Mouse (Mus musculus) c-Kit-positive CD71-negative TER-119-negative erythroid progenitor cells, embryonic 14.5 days (primary cell): ENCODE data around the gene Nxf1.
A peak's percentile ranks its signal among the peaks of the same experiment; 100 is the strongest.
"Not testable (repeated sequence)": the region's sequence is repeated elsewhere in the genome, so short reads cannot be mapped to it uniquely, and the experiment has no call there.

Source experiments
- DNase-seq: peaks from one replicate; pipeline ENCODE4 v3.0.0-alpha.2; 2013; ENCODE audit warnings: low read depth

Gene Nxf1

DNA sequence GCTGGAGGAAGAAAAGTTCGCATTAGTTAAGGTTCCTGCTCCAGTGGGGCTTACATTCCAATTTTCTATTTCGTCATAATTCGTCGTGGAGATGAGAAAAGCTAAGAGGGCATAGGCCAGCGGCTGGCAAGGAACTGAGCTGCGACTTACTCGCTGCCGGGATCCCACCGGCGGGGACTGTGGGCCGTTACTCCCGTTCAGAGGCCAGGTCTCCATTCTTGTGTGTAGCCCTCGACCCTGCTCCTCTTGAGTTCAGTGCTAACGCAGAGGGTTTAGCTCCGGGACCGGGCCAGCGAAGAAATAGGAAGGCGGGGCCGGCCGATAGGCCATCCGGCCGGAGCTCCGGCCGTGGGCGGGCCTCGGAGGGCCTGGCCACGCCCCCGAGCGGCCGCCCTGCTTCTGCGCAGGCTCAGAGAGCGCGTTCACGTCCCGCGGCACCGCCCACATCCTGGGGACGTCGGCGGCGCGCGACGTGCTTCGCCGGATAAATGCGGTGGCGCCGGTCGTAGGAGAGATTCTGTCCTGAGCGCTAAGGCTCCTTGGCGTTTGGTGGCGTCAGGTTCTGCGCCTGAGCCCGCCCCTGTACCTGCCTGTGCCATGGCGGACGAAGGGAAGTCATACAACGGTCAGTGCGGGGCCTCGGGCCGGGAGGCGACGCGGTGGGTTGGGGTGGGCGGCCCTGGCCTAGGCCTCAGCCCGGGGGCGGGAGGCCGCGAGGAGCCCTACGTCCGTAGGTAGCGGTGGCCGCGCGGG is at the start of gene Nxf1:
TSS of gene Nxf1 (plus strand) at position 439 of the 753 bp plus-strand sequence.
- DNase-seq, result peak; percentile 88

DNA sequence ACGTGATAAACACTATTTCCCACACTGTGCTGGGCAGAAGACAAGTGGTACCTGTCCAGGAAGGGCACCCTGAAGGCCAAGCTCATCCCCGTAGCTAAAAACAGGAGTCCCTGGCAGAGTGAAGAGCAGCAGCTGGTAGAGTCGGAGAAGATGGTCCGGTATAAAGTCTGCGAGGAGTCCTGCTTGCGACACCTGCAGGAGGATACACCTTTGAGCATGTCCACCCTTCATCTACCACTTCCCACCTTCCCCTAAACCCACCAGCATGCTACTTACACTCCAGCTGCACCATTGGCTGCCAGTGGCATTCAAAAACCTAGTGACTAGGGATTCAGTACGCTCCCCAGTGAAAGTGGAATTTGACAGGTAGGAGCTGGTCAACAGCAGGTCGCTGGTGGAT is 47.9 kb upstream of the Nxf1 start:
- DNase-seq, result no peak

DNA sequence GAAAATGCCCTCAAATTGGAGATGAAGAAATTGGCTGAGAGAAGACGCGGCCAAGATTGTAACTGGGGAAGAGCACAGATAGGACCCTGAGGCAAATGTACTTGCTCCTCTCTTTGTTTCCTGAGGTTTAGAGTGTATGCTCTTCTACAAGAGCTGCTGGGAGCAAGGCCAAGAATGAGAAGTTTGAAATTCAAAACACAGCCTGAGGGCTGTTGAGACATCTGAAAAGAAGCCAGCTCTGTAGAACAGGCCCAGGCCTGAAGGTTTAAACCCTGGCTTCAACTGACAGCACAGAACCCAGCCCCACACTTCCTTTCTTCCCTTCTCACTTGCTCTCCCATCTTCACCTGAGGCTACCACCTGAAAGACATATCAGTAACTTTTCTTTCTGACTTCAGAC is 46.8 kb upstream of the Nxf1 start:
- DNase-seq, result no peak

DNA sequence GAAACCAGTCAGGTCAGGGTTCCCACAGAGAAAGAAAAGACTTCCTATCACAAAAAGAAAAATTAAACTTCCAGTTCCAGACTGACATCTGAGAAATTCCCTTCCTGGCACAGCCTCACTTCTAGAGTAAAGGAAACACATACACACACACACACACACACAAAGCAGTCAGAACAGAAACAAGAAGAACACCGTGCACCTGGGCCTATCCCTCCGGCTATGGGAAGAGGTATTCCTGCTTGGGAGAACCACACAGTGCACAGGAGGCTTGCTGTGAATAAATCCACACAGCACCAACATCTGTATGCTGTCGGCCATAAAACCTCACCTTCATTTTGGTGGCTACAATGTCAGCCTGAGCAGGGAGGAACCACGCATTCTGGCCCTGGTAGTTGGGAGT is 45.4 kb upstream of the Nxf1 start:
- no peak for DNase-seq

DNA sequence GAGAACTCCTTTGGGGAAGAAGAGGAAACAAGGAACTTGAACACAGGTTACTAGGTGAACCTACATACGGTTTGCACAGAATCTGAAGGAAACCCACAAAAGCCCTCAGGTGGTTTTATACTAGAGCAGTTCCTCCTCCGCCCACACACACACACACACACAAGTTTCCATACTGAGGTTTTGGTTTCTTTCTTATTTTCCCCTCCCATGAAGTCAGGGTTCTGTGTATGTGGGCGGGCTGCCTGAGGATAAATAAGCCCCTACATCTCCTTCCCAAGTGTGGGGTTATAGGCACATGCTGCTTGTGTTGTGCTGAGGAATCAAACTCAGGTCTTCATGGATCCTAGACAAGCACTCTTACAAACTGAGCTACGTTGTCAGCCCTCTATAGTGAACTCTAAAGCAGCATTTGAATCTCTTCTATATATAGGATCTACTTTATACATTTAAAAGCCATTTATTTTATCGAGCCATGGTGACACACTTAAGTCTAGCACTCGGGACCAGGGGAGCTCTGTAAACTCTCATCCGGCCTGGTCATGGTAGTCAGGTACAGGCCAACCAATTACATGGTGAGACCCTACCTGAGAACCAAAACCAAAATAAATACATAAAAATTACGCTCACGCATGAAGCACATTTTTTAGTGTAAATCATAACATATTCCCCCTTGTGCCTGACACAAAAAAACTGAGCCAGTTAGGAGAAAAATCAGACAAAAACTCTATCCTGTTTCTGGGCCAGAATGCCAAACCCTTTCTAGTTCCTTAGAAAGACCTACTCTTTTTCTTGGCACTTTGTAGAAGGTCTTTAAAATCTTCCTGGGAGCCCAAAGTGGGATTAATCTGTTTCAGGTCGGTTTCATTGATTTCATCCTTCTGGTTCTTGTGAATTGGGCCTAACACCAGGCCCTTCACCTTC is 44.7 kb upstream of the Nxf1 start:
- DNase-seq, result no peak

DNA sequence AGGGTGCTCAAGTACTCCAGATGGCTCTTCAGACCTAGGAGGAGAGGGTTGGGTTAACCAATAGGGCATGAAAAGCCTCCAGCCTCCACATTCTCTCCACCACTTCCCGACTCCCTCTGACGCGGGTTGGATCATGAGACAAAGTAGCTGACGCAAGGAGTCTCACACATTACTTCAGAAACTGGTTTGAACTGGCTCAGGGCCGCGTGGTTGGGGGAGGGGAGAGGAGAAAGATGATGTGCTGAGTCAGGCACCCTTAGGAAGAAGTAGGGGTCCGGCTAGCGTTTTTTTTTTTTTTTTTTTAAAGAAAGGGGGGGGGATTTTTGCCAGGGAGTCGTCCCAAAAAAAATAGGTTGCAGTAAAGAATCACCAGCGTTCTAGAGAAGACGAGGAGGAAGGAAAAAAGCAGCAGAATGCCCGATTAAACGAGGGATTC is 44.0 kb upstream of the Nxf1 start:
- peak; percentile 90 for DNase-seq

DNA sequence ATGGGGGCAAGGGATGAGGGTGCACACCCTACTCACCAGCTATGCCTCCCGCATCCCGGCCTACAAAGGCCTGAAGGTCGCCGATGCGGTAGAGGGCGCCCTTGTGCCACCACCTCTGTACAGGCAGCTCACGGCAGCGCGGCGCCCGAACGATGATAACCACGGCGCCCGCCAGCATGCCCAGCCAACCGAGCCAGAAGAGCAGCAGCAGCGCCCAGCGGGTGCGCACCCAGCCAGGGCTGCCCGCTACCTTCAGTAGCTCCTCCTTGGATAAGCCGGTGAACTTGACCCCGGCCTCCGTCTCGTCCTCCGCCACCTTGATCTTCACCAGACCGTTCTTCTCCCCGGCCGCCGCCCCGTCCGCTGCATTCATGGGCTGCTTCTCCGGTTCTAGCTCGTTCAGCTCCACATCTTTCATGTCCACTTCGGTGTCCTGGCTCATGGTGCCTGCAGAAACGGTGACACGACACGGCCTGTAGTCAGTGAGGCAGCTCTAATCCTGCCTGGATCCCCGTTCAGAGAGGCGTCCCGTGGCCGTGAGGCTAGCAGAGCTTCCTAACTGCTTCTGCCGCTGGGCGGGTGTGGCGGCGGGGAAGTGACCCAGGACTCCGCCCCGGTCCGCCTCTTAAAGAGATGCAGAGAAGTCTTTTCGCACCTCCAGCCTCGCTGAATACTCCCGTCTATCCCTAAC is 43.4 kb upstream of the Nxf1 start:
- peak; percentile 83 for DNase-seq

DNA sequence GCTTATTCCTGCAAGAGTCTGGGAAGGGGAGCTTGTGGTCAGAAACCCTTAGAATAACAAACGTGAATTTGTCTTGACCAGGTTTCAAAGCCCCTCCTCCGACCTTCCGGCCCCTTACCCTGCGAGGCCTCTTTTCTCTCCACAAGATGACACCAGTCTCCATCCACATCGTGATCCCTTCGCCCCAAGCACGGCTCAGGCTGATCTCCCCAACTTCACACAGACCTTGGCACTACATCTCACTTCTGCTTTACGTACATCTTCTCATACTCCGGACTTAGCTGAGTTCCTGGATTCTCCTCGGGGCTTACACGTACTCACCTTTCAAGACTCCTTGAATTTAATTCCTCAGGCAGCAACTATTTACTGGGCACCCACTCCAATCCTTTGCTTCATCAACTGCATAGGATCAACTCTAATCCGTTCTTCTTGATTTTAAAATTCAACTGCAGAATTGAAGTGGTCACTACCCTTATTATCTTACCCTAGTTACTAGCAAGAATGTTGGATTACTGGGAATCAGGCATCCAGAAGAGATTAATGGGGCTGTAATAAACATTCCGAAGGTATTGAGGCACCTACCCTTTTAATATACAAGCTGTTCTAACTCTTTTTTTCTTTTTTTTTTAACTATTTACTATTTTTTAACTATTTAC is 42.7 kb upstream of the Nxf1 start:
- DNase-seq, result no peak

DNA sequence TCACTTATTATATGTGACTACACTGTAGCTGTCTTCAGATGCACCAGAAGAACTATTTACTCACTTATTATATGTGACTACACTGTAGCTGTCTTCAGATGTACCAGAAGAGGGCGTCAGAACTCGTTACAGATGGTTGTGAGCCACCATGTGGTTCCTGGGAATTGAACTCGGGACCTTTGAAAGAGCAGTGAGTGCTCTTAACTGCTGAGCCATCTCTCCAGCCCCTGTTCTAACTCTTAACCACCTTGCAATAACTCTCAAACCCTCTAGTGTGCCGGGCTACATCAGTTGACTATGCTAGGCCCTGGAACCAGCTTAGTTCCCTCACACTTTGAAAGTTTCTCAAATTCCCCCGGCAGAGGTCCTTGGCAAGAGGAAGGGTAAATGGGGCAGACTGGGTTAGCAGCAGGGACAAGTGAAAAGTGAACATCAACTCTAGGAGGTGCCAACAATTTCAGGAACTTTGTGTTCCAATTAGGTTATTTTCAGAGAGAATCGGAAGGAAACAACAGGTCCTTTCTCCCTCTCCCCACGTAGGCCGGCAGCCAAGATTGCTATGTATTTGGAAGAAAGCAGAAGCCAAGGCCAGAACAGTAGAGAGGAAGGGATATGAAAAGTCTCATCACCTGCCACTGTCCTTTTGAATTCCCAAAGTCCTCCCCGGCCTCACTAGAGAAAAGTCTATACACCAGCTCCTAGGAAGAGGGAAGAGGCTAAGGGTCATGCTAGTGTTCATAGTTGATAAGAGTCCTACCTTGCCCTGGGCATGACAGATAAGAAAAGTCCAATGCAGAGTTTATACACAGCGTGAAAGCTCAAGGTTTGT is 42.0 kb upstream of the Nxf1 start:
- no peak for DNase-seq

DNA sequence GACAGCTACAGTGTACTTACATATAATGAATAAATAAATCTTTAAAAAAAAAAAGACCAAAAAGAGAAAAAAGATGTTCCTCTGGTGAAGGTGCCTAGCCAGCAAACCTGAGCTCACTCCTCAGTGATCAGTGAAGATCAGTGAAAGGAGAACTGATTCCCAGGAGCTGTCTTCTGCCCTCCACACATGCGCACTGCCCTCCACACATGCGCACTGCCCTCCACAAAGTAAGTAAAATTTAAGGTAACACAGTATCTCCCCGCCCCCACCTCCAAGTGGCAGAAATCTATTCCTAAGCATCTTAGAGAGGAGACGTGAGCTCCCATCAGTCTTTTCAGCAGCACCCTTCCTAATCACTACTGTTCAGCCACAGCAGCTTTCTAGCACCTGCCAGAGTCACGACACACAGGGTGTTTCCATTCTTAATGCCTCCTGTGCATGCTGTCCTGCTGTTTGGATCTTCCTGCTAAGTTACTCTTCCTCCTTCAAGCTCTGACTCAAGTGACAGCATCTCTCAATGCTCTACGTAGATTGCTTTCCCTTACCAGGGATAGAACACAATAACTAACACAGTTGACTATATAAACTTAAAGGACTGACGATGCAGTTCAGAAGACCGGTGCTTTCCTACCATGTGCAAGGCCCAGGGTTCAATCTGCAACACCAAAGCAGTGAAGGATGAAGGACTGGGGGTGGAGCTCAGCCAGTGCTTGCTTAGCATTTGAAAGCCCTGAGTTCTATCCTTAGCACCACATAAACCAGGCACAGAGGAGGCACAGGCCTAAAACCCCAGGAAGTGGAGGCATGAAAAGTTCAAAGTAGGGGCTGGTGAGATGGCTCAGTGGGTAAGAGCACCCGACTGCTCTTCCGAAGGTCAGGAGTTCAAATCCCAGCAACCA is 40.8 kb upstream of the Nxf1 start:
- DNase-seq, result no peak

DNA sequence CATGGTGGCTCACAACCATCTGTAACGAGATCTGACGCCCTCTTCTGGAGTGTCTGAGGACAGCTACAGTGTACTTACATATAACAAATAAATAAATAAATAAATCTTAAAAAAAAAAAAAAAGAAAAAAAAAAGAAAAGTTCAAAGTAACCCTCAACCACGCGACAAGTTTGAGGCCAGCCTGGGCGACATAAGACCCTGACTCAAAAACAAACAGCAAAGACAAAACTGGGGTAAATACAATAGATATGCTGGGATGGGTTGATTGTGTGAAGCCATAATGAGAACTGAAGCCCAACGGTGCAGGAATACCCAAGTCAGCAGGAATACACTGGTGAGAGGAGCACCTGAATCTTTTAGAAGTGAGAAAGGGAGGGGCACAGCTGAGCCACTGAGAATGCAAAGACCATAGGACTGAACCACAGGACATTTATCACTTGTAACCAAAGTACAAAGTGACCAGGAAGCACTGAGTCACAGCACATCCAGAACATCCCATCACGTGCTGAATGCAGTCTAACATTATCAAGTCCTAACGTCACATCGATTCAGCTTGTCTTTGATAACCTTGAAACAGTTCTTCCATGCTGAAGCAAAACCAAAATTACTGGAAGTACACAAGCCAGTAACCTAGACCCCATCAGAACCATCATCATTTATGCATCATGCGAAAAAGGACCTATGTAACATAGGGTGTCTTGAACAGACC is 40.0 kb upstream of the Nxf1 start:
- no peak for DNase-seq

DNA sequence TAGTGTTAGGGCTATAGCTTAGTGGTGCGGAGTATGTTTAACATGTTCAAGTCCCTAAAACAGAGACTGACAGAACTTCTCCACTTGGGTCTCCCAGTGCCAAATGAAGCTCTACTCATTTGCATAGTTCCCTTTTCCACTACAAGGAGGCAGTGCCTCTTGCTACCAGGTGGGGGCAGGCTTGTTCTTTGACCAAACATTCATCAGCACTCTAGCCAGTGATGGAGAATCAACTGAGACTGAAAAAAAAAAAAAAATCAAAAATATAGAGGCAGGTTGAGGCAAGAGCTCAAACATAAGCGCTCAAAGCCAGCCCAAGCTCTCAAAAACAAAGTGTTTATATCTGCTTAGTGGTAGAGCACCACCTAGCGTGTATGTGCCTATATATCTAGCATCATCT is 38.5 kb upstream of the Nxf1 start:
- DNase-seq, result peak; percentile 79

DNA sequence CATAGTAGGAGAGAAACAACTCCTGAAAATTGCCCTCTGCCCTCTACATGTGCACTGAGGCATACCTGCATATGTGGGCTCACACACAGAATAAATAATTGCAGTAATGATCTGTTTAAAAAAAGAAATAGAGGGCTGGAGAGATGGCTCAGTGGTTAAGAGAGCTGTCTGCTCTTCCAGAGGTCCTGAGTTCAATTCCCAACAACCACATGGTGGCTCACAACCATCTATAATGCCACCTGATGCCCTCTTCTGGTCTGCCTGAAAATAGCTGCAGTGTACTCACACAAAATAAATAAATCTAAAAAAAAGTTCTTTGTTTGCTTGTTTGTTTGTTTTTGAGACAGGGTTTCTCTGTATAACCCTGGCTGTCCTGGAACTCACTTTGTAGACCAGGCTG is 37.8 kb upstream of the Nxf1 start:
- not testable (repeated sequence) for DNase-seq

DNA sequence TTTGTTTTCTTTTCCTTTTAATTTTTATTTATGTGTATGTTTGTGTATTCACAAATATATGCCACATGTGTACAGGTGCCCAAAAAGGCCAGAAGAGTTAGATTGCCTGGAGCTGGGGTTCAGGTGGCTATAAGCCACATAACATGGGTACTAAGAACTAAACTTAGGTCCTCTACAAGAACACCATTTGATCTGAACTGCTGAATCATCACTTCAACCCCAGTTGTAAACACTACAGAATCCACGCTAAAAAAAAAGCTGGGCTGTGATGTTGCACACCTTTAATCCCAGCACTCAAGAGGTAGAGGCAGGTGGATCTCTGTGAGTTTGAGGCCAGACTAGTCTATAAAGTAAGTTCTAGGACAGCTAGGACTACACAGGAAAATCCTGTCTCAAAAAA is 35.5 kb upstream of the Nxf1 start:
- no peak for DNase-seq

DNA sequence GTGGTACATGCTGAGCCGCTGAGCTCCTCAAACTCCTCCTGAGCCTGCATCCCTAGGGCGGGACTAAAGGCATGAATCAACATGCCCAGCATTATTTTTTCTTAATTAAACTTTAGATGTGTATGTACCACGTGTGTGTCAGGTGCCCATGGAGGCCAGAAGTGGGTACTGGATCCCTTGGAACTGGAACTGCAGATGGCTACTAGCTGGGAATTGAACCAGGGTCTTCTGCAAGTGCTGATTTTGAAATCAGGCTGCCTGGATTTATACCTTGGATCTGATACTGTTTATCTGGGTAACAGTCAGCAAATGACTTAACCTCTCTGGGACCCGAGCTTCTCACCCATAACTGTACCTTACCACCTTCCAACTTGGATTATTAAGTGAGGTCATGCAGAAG is 34.9 kb upstream of the Nxf1 start:
- DNase-seq, result no peak

DNA sequence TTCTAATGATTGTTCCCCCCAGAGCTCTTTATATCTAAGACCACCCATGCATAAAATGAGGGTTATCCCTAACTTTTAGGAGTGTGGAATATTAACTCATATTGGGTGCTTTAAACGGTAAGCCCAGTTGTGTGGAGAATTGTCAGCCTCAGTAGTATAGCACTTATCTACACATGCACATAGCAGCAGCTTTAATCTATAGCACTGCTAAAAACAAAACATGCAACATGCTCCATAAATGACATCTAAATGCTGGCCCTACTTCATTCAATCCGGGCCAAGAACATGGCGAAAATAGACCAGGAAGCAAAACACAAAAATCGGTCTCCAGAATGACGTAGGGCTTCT is 34.3 kb upstream of the Nxf1 start:
- DNase-seq, result no peak

DNA sequence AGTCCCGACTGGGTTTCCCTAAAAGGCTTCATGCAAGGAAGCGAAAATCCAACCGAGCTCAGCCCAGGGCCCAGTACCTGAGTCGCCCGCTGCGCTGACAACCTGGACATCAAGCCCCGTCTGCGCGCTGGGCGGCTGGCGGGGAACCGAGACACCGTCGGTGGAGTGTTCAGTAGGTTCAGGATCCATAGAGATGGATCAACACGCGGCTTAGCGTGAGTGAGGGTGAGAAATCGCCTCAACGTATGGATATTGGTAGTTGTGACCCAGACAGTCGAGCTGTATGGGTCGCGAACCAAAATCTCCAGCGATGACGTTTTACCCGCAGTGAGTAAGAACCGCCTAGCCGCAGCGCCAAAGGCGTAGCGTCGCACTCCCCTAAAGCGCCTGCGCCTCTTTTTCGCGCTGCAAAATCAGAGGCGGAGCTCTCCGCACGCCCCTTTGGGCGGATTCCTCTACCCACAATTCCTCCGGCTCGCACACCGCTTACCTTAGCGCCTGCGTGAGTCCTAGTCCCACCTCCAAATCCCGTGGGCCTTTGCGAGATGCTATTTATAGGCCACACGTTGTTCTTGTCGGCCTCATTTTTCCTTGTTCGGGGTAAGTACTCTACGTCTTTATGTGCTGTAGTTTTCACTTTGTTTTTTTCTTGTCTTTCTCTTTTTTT is 33.8 kb upstream of the Nxf1 start, which contains the start of gene Slc3a2:
TSS of gene Slc3a2 (minus strand) at position 463 of the 667 bp plus-strand sequence.
- peak; percentile 96 for DNase-seq

DNA sequence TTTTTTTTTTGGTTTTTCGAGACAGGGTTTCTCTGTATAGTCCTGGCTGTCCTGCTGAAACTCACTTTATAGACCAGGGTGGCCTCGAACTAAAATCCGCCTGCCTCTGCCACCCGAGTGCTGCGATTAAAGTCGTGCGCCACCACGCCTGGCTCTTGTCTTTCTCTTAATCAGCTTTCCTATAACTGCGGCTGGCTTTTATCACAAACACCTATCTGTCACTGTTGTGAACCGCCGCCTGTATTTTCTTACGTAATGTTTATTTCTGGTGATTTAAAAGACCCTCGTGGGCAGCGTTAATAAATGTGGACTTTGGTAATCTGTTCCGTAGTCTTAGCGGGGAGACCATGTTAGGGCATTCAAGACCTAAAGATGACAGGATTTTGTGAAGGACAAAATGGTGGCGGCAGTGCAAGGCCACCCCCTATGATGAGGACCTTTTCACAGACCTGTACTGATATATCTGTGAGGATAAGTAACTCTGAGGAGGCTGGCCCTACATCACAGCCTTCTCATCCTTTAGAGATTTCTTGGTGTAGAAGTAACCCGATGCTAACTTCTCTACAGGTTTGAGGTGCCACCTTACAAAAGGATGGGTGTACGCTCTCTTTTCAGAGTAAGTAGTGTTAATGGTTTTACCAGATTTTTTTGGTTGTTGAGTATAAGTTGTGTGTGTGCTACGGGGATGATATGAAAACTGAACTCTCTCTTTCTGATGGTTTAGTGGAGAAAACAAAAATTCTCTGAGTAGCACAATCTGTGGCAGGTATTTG is 33.1 kb upstream of the Nxf1 start:
- DNase-seq, result no peak
